Mouse (Mus musculus): Measurements from ENCODE around the gene Ssc5d. TPM values are rescaled to one million over a fixed set of nuclear protein-coding genes. Genes with fewer than 3 reads are reported as not detected.

The Ssc5d gene
- total and polyA plus RNA-seq, 3 experiments: 0.09 to 1.6 (median 0.30) TPM

GRCm38 (mm10) chr7:4886680-4887079 lies 38.9 kb upstream of the Ssc5d start:
- TF ChIP-seq MEF2A (IDR thresholded peaks at IDR 0.05; ENCODE audit: borderline replicate concordance, low read depth, low read length) (no peak), SIN3A (IDR thresholded peaks at IDR 0.05; ENCODE audit: low read length) (no peak), RAD21 (IDR thresholded peaks at IDR 0.05; ENCODE audit: low read depth, low read length) (no peak), ZNF384 (IDR thresholded peaks at IDR 0.05; ENCODE audit: low read depth, low read length) (no peak), PAX5 (IDR thresholded peaks at IDR 0.05; ENCODE audit: low read length) (no peak), UBTF (IDR thresholded peaks at IDR 0.05; ENCODE audit: low read depth, low read length) (no peak), TCF12 (IDR thresholded peaks at IDR 0.05; ENCODE audit: low read depth, low read length) (no peak), HCFC1 (IDR thresholded peaks at IDR 0.05; ENCODE audit: low read depth, low read length) (no peak), MAZ (IDR thresholded peaks at IDR 0.05; ENCODE audit: low read depth, low read length) (no peak), ZKSCAN1 (IDR thresholded peaks at IDR 0.05; ENCODE audit: borderline replicate concordance, low read depth, low read length) (no peak), ELF1 (IDR thresholded peaks at IDR 0.05; ENCODE audit: low read depth, low read length) (no peak), EP300 (IDR thresholded peaks at IDR 0.05; ENCODE audit: low read length) (no peak)
- H3K27ac ChIP-seq (ENCODE audit: insufficient read depth, low read depth): no peak overlapping the region
- peaks cover 3% of the 10 kb centered on the region for H3K9me3 ChIP-seq (replicated peaks; ENCODE audit: low read length)
- peaks cover 2 to 37% of the 10 kb centered on the region in 2 experiments for H3K36me3 ChIP-seq (replicated peaks in 1 of 2; ENCODE audit: control insufficient read depth in 1 of 2, insufficient read depth in 1 of 2, low read length in 1 of 2)
- dilution Hi-C loops (cut with MboI; ENCODE audit: extremely low pct_ligation_motif_present, extremely low pct_unique_long_range_greater_than_20kb, low sequenced_read_pairs): no loop called here
- in situ Hi-C loops (cut with MboI; ENCODE audit: low pct_ligation_motif_present, low pct_unique_long_range_greater_than_20kb, low sequenced_read_pairs): no loop called here
- H3K4me3 ChIP-seq (replicated peaks in 1 of 3; ENCODE audit: low read depth in 2 of 3, low read length in 2 of 3, poor library complexity in 1 of 3): no peak overlapping the region
- DNase-seq (ENCODE audit: extremely low read depth): no peak
- H3K4me2 ChIP-seq (ENCODE audit: insufficient read depth, low read depth, poor library complexity, severe bottlenecking): no peak overlapping the region
- no peaks in the 10 kb centered on the region for H3K27me3 ChIP-seq (replicated peaks)
- no peaks in the 10 kb centered on the region for H3K79me2 ChIP-seq (replicated peaks; ENCODE audit: control insufficient read depth, extremely low read depth, insufficient read depth, poor library complexity, severe bottlenecking)
- no peak overlapping the region for H3K9ac ChIP-seq (ENCODE audit: insufficient read depth, low read depth)
- no peaks in the 10 kb centered on the region for H3K4me1 ChIP-seq (ENCODE audit: control insufficient read depth in 1 of 2, insufficient read depth in 2 of 2)

- no peak for DNase-seq (ENCODE audit: extremely low read depth)
- Histone ChIP-seq H3K4me3 (replicated peaks in 1 of 3; ENCODE audit: low read depth in 2 of 3, low read length in 2 of 3, poor library complexity in 1 of 3) (no peak overlapping the region), H3K9ac (ENCODE audit: insufficient read depth, low read depth) (no peak overlapping the region), H3K79me2 (replicated peaks; ENCODE audit: control insufficient read depth, extremely low read depth, insufficient read depth, poor library complexity, severe bottlenecking) (no peaks in the 10 kb centered on the region), H3K27ac (ENCODE audit: insufficient read depth, low read depth) (no peak overlapping the region), H3K4me2 (ENCODE audit: insufficient read depth, low read depth, poor library complexity, severe bottlenecking) (no peak overlapping the region), H3K27me3 (replicated peaks) (no peaks in the 10 kb centered on the region), H3K9me3 (replicated peaks; ENCODE audit: low read length) (no peaks in the 10 kb centered on the region), H3K36me3 (replicated peaks in 1 of 2; ENCODE audit: control insufficient read depth in 1 of 2, insufficient read depth in 1 of 2, low read length in 1 of 2) (peaks cover 4 to 54% of the 10 kb centered on the region in 2 experiments), H3K4me1 (ENCODE audit: control insufficient read depth in 1 of 2, insufficient read depth in 2 of 2) (no peaks in the 10 kb centered on the region)
- dilution Hi-C loops (cut with MboI; ENCODE audit: extremely low pct_ligation_motif_present, extremely low pct_unique_long_range_greater_than_20kb, low sequenced_read_pairs) (no loop called here), in situ Hi-C loops (cut with MboI; ENCODE audit: low pct_ligation_motif_present, low pct_unique_long_range_greater_than_20kb, low sequenced_read_pairs) (no loop called here)
- TF ChIP-seq RAD21 (IDR thresholded peaks at IDR 0.05; ENCODE audit: low read depth, low read length) (no peak), CTCF (conservative IDR thresholded peaks at IDR 0.05 in 1 of 2, IDR thresholded peaks at IDR 0.05 in 1 of 2; ENCODE audit: low read depth in 2 of 2, low read length in 2 of 2) (no peak), CHD2 (IDR thresholded peaks at IDR 0.05; ENCODE audit: low read length) (no peak), USF1 (IDR thresholded peaks at IDR 0.05; ENCODE audit: low read depth, low read length) (no peak), NRF1 (IDR thresholded peaks at IDR 0.05; ENCODE audit: low read depth, low read length) (no peak)
Measured at GRCm38 (mm10) chr7:4895186-4895585, 30.4 kb upstream of the Ssc5d start.
